Mouse (Mus musculus) frontal cortex, postnatal 10 days (tissue): ENCODE measurements at regions not wholly inside any gene's neighbourhood (a gene's known extent, or its start where the extent isn't known, plus 50 kb on each side); places are given as distances from the start of the nearest gene placed in this dataset.
"Not testable (repeated sequence)": the region's sequence is repeated elsewhere in the genome, so short reads cannot be mapped to it uniquely, and the experiment has no call there.

Experiments
- DNase-seq, 2 experiments: peaks; one replicate each; pipeline ENCODE4 v3.0.0; 2022; ENCODE audit warnings: low spot score in 2 of 2, mixed read lengths in 1 of 2

GRCm38 (mm10) chr1:73644394-73644793, 479.9 kb downstream of the Tns1 start:
- no peak for DNase-seq

- DNase-seq = no peak
Observed at GRCm38 (mm10) chr1:73643431-73643830, 480.8 kb downstream of the Tns1 start.

- no peak for DNase-seq
Observed at GRCm38 (mm10) chr1:73642691-73643109, 481.5 kb downstream of the Tns1 start.

GRCm38 (mm10) chr1:73641456-73641855, 482.8 kb downstream of the Tns1 start:
- no peak for DNase-seq

GRCm38 (mm10) chr1:73640726-73641451, 483.4 kb downstream of the Tns1 start:
- DNase-seq = no peak

- DNase-seq = no peak
Observed at GRCm38 (mm10) chr1:73635709-73636108, 488.5 kb downstream of the Tns1 start.

GRCm38 (mm10) chr1:73634871-73635270, 489.4 kb downstream of the Tns1 start:
- DNase-seq = no peak

GRCm38 (mm10) chr1:73633071-73633470, 491.2 kb downstream of the Tns1 start:
- no peak for DNase-seq

GRCm38 (mm10) chr1:73630363-73630762, 493.9 kb downstream of the Tns1 start:
- no peak for DNase-seq

- no peak for DNase-seq
Observed at GRCm38 (mm10) chr1:73625365-73625764, 498.9 kb downstream of the Tns1 start.

- DNase-seq = not testable (repeated sequence)
Observed at GRCm38 (mm10) chr1:73621121-73621520, 503.1 kb downstream of the Tns1 start.

- peak in 1 of 2 experiments; percentile 34 for DNase-seq
Observed at GRCm38 (mm10) chr1:73618551-73619170, 505.6 kb downstream of the Tns1 start.

GRCm38 (mm10) chr1:73593653-73594385, 530.4 kb downstream of the Tns1 start:
- no peak for DNase-seq

GRCm38 (mm10) chr1:73591342-73592099, 532.7 kb downstream of the Tns1 start:
- DNase-seq = no peak

- no peak for DNase-seq
Observed at GRCm38 (mm10) chr1:73579680-73580079, 544.6 kb downstream of the Tns1 start.

GRCm38 (mm10) chr1:73577019-73577418, 547.2 kb downstream of the Tns1 start:
- DNase-seq = no peak

- no peak for DNase-seq
Observed at GRCm38 (mm10) chr1:73575694-73576093, 548.6 kb downstream of the Tns1 start.

GRCm38 (mm10) chr1:73570944-73571343, 553.3 kb downstream of the Tns1 start:
- DNase-seq = no peak

GRCm38 (mm10) chr1:73566770-73567169, 551.1 kb upstream of the Tnp1 start:
- no peak for DNase-seq

GRCm38 (mm10) chr1:73560594-73560993, 544.9 kb upstream of the Tnp1 start:
- no peak for DNase-seq

GRCm38 (mm10) chr1:73547877-73548276, 532.2 kb upstream of the Tnp1 start:
- no peak for DNase-seq

- DNase-seq = no peak
Observed at GRCm38 (mm10) chr1:73545401-73545800, 529.7 kb upstream of the Tnp1 start.
